Mouse (Mus musculus): ENCODE results near the gene Ube2l6. TPM values are rescaled to one million over a fixed set of nuclear protein-coding genes. Genes with fewer than 3 reads are reported as not detected.
A peak's percentile ranks its signal among the peaks of the same experiment; 100 is the strongest.

Gene Ube2l6
- total and polyA plus RNA-seq, 2 experiments, result 44.3 to 106 TPM

DNA sequence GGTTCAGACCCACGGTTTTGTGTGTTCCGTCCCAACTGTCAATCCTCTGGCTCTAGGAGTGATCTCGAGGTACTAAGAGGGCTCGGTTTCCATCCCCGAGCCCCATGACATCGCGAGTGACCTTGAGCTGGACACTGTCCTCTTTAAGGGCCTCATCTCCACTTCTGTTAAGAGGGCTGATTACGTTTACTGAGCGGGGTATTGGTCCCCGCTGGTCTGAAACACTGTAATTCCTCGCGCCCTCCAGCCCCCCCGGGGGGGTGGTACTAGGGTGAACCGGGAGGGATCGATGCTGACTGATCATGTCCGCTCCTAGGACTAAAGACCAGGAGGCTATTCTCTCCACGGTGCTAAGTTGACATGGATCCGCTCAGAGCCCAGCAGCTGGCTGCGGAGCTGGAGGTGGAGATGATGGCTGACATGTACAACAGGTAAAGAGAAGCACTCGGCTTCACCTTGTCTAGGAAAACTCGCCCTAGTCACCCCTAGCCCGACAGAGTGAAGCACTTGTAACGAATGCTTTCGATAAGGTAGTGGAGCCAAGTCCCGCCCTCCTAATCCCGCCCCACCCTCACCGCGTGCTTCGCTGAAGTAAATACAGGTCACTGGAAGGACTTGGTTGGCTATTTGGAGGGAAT lies 28.8 kb downstream of the Ube2l6 start:
- Histone ChIP-seq H3K36me3 (ENCODE audit: control insufficient read depth, insufficient read depth, low read length) (peaks cover 3% of the 10 kb centered on the region; the same call in 1 of the 2 replicates), H3K4me1 (ENCODE audit: control insufficient read depth, insufficient read depth, low read length) (peaks cover 7% of the 10 kb centered on the region; the same call in 1 of the 2 replicates), H3K9ac (ENCODE audit: low read depth, low read length) (peak overlapping the region; percentile 80), H3K27ac (replicated peaks; ENCODE audit: insufficient read depth, low read depth, low read length) (peak overlapping the region; percentile 91), H3K79me2 (ENCODE audit: control insufficient read depth, insufficient read depth, low read length) (no peaks in the 10 kb centered on the region), H3K27me3 (ENCODE audit: control insufficient read depth, insufficient read depth, low read length) (no peaks in the 10 kb centered on the region), H3K4me3 (ENCODE audit: insufficient read depth, low read depth, low read length) (peak overlapping the region; percentile 90)
- TF ChIP-seq CTCF (IDR thresholded peaks at IDR 0.05; ENCODE audit: low read depth, low read length) (no peak), POLR2A (IDR thresholded peaks at IDR 0.05; ENCODE audit: extremely low read depth, insufficient read depth, low read length) (0 out of 2 replicates have a peak, but pooled peaks have one; percentile 41)
- peak; percentile 84 for DNase-seq (ENCODE audit: extremely low read depth, low read depth, low spot score)
- under 1% methylated on average over 29 of the region's 29 CpGs for WGBS

DNA sequence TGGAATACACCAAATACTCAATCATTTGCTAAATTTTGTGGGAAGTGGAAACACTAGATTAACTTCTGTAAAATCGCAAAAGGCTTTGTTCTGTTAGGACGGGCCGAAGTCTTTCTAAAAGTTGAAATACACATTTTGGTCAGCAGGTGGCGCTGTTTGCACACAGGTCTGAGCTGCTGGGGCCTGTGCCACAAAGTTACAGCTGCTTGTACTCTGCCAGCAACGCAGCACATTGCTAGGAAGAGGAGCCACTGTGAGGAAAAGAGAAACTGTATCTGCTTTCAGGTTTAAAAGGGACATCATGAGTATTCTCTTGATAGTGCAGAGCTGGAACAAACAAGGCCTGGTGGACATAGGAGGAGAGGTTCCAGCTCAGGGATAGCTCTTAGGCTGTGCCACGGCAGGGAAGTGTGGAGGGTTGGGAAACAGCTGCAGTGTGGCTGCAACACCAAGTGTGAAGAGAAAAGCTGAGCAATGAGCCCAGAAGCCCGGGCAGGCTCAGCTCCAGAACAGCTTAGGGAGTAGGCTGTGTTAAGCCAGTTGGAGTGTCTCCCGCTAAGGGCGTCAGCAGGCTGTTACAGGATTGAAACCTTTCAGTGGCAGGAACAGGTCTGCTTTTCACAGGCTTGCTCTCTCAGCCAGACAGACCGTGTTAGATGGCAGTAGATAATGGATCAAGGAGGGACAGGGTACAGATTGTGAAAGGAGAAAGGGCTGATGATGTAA lies 33.2 kb downstream of the Ube2l6 start:
- H3K4me3 ChIP-seq (ENCODE audit: insufficient read depth, low read depth, low read length), result no peak overlapping the region
- H3K79me2 ChIP-seq (ENCODE audit: control insufficient read depth, insufficient read depth, low read length), result no peaks in the 10 kb centered on the region
- H3K9ac ChIP-seq (ENCODE audit: low read depth, low read length), result peak overlapping the region; percentile 7; the same call in 1 of the 2 replicates
- peaks cover 6% of the 10 kb centered on the region; the same call in 1 of the 2 replicates for H3K4me1 ChIP-seq (ENCODE audit: control insufficient read depth, insufficient read depth, low read length)
- peak overlapping the region; percentile 46 for H3K27ac ChIP-seq (replicated peaks; ENCODE audit: insufficient read depth, low read depth, low read length)
- H3K27me3 ChIP-seq (ENCODE audit: control insufficient read depth, insufficient read depth, low read length), result no peaks in the 10 kb centered on the region
- TF ChIP-seq CTCF (IDR thresholded peaks at IDR 0.05; ENCODE audit: low read depth, low read length), result peak; percentile 96
- no peak for TF ChIP-seq POLR2A (IDR thresholded peaks at IDR 0.05; ENCODE audit: extremely low read depth, insufficient read depth, low read length)
- peak; percentile 86 for DNase-seq (ENCODE audit: extremely low read depth, low read depth, low spot score)
- WGBS, result 12% methylated on average over 10 of the region's 10 CpGs
- peaks cover 3% of the 10 kb centered on the region; the same call in 1 of the 2 replicates for H3K36me3 ChIP-seq (ENCODE audit: control insufficient read depth, insufficient read depth, low read length)

DNA sequence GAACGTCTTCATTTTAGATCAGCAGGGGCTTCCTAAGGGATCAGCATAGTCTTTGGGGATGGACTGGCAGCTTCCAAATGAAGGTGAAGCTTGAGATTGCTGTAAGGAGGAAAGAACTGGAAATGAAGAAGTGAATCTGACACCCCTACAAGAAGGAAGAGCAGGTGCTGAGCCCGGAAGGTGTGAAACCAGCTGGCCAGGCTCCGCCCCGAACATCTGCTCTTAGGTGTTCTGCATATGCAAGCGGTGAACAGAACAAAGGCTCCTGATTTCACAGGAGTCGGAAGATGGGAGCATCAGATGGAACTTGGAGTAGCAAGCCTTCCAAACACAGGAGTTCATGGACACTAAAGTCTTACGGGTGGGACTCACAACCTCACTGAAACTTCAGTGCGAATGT lies 38.5 kb downstream of the Ube2l6 start:
- H3K4me3 ChIP-seq (ENCODE audit: insufficient read depth, low read depth, low read length), result no peak overlapping the region
- TF ChIP-seq POLR2A (IDR thresholded peaks at IDR 0.05; ENCODE audit: extremely low read depth, insufficient read depth, low read length) (no peak), CTCF (IDR thresholded peaks at IDR 0.05; ENCODE audit: low read depth, low read length) (no peak)
- no peak overlapping the region for H3K9ac ChIP-seq (ENCODE audit: low read depth, low read length)
- WGBS, result 65% methylated on average over 8 of the region's 8 CpGs
- no peaks in the 10 kb centered on the region for H3K36me3 ChIP-seq (ENCODE audit: control insufficient read depth, insufficient read depth, low read length)
- no peak overlapping the region for H3K27ac ChIP-seq (replicated peaks; ENCODE audit: insufficient read depth, low read depth, low read length)
- H3K27me3 ChIP-seq (ENCODE audit: control insufficient read depth, insufficient read depth, low read length), result no peaks in the 10 kb centered on the region
- no peak for DNase-seq (ENCODE audit: extremely low read depth, low read depth, low spot score)
- H3K79me2 ChIP-seq (ENCODE audit: control insufficient read depth, insufficient read depth, low read length), result 0 out of 2 replicates have a peak, but pooled peaks cover 3% of the 10 kb centered on the region
- peaks cover 6% of the 10 kb centered on the region; the same call in 1 of the 2 replicates for H3K4me1 ChIP-seq (ENCODE audit: control insufficient read depth, insufficient read depth, low read length)

DNA sequence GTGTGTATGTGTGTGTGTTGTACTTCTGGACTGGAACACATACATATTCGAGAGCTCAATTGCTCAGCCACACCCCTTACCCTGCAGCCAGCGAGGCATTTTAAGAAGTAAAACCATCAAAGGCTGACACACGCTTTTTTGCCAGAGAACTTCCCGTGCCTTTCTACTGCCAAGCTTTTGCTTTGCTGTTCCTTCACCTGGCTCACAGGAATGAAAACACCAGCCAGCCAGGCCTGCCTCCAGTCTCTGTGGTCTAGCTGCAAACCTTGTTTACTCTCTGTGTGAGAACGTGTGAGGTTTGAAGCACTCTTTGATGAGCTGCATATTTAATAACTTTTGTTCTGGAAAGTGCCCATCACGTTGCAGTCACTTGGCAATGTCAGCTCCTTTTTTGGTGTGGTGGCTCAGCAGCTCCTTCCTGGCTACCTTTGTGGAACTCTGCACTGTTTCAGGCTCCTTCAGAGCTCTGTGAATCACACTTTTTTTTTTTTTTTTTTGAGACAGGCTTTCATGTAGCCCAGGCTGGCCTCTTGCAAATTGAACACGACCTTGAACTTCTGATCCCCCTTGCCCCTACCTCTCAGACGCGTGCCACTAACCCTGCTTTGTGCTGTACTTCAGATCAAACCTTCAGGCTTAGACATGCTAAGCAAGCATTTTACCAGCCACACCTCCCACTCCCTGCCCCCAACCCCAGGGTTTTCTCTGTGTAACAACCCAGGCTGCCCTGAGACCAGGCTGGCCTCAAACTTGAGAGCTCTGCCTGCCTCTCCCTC lies 39.4 kb downstream of the Ube2l6 start:
- Histone ChIP-seq H3K4me3 (ENCODE audit: insufficient read depth, low read depth, low read length) (no peak overlapping the region), H3K9ac (ENCODE audit: low read depth, low read length) (no peak overlapping the region), H3K27me3 (ENCODE audit: control insufficient read depth, insufficient read depth, low read length) (no peaks in the 10 kb centered on the region), H3K27ac (replicated peaks; ENCODE audit: insufficient read depth, low read depth, low read length) (no peak overlapping the region), H3K79me2 (ENCODE audit: control insufficient read depth, insufficient read depth, low read length) (0 out of 2 replicates have a peak, but pooled peaks cover 4% of the 10 kb centered on the region), H3K36me3 (ENCODE audit: control insufficient read depth, insufficient read depth, low read length) (no peaks in the 10 kb centered on the region), H3K4me1 (ENCODE audit: control insufficient read depth, insufficient read depth, low read length) (0 out of 2 replicates have a peak, but pooled peaks cover 5% of the 10 kb centered on the region)
- TF ChIP-seq CTCF (IDR thresholded peaks at IDR 0.05; ENCODE audit: low read depth, low read length) (no peak), POLR2A (IDR thresholded peaks at IDR 0.05; ENCODE audit: extremely low read depth, insufficient read depth, low read length) (no peak)
- 40% methylated on average over 9 of the region's 9 CpGs for WGBS
- DNase-seq (ENCODE audit: extremely low read depth, low read depth, low spot score), result no peak

DNA sequence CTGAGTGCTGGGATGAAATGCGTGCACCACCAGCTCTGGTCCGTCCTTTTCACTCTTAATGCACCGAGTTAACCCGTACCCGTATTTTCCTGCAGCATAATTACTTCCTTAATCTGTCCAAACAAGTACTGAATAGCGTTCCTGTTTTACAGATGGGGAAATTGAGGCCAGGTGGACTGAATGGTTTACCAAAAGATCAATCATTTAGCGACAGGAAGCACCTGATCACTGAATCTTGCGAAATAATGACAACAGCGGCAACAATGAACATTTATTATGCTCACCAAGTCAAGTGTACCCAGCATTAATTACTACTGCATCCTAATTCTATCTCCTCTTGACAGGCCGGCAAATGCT lies 39.9 kb downstream of the Ube2l6 start, which contains the start of gene Slc43a1:
TSS of gene Slc43a1 (plus strand) at position 258 of the 357 bp plus-strand sequence.
- 0 out of 2 replicates have a peak, but pooled peaks cover 5% of the 10 kb centered on the region for H3K4me1 ChIP-seq (ENCODE audit: control insufficient read depth, insufficient read depth, low read length)
- no peak for TF ChIP-seq CTCF (IDR thresholded peaks at IDR 0.05; ENCODE audit: low read depth, low read length)
- TF ChIP-seq POLR2A (IDR thresholded peaks at IDR 0.05; ENCODE audit: extremely low read depth, insufficient read depth, low read length), result no peak
- WGBS, result 42% methylated on average over 10 of the region's 10 CpGs
- H3K36me3 ChIP-seq (ENCODE audit: control insufficient read depth, insufficient read depth, low read length), result no peaks in the 10 kb centered on the region
- peak within 1 kb of the TSS; percentile 83 for H3K9ac ChIP-seq (ENCODE audit: low read depth, low read length)
- peak within 1 kb of the TSS; percentile 68 for H3K4me3 ChIP-seq (ENCODE audit: insufficient read depth, low read depth, low read length)
- H3K27ac ChIP-seq (replicated peaks; ENCODE audit: insufficient read depth, low read depth, low read length), result no peak within 1 kb of the TSS
- H3K27me3 ChIP-seq (ENCODE audit: control insufficient read depth, insufficient read depth, low read length), result no peaks in the 10 kb centered on the region
- 0 out of 2 replicates have a peak, but pooled peaks cover 4% of the 10 kb centered on the region for H3K79me2 ChIP-seq (ENCODE audit: control insufficient read depth, insufficient read depth, low read length)
- peak; percentile 47 for DNase-seq (ENCODE audit: extremely low read depth, low read depth, low spot score)
